Mouse (Mus musculus) lung, adult 2 months (tissue): ENCODE data around the gene Crp.

Source experiments
- CTCF ChIP-seq: fragments of 200-500 bp; IDR thresholded peaks from 2 replicates; pipeline ENCODE4 v1.5.1; 2011; ENCODE audit warnings: mild to moderate bottlenecking, low read length, control low read depth; ENCODE audit not compliant: insufficient read depth
- POLR2A ChIP-seq: fragments of 200-500 bp; IDR thresholded peaks from 2 replicates; pipeline ENCODE4 v1.6.1; 2011; ENCODE audit warnings: low read depth, mild to moderate bottlenecking, control low read depth, low read length, borderline replicate concordance; ENCODE audit errors: extremely low read depth

- no peak for TF ChIP-seq CTCF
- TF ChIP-seq POLR2A: no peak
Observed at GRCm38 (mm10) chr1:172657266-172657665, 40.6 kb upstream of the Crp start.
